In the genomic region with DNA sequence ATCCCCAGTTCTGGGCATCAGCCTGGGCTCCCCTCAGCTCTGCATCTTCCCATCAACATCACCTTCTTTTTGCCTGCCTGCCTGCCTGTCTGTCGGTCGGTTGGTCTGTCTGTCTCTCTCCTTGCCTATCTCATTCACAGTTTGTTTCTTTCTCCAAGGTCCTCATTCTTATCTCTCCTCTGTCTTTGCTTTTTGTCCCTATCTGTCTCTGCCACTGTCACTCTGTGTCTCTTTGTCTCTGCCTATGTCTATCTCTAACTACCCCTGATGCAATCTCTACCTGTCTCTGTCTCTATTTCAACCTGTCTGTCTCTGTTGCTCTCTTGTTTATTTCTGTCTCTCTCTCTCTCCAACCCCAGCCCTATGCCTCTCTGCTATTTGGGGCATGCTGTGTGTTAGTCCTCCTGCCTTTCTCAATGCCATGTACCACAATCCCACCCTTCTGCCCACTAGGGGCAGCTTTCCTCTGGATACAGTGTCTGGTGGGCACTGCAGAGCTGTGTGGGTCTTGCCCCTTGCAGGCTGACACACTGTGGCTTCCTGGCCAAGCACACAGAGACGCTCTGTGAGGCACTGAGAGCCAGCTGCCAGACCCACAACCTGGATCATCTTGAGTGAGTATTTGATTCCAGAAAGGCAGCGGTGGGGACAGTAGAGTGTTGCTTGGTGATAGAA, we compare ENCODE assay signal across 19 mouse cellular contexts. TPM values are rescaled to one million over a fixed set of nuclear protein-coding genes. Genes with fewer than 3 reads are reported as not detected.
A peak's percentile ranks its signal among the peaks of the same experiment; 100 is the strongest.
DNase-seq lines count a peak whose midpoint lies in the region; ATAC-seq and TF ChIP-seq lines count a peak whose summit lies in the region.
"Had no signal": no experiment of that assay in that cellular context is flagged by ENCODE, and none has a peak within 500 bp of the region (broad histone marks: within the 10 kb centered on the region; RNA-seq: fewer than 3 reads in every experiment).

No protein-coding gene starts in this region.

- ATAC-seq in liver, embryonic 12.5 days = 0 out of 2 replicates have a peak, but pooled peaks have one; percentile 30
- ATAC-seq in megakaryocyte-erythroid progenitor cell, adult 5-6 weeks (replicated peaks; ENCODE audit: low FRiP score, low TSS enrichment, poor library complexity, severe bottlenecking) = peak; percentile 48

- TF ChIP-seq POLR2A in testis, adult 2 months (IDR thresholded peaks at IDR 0.05; ENCODE audit: control insufficient read depth, low read depth, low read length) = no peak

- H3K4me3 ChIP-seq in liver, embryonic 12.5 days = no peak overlapping the region
- H3K4me3 ChIP-seq in testis, adult 2 months (ENCODE audit: control insufficient read depth, low read depth, low read length) = no peak overlapping the region
- H3K4me3 ChIP-seq: embryonic facial prominence, embryonic 15.5 days; forebrain, embryonic 10.5 days; heart, embryonic 10.5 days had no signal

- no peaks in the 10 kb centered on the region for H3K36me3 ChIP-seq in liver, embryonic 12.5 days
- no peaks in the 10 kb centered on the region for H3K36me3 ChIP-seq in testis, adult 2 months (ENCODE audit: control insufficient read depth, insufficient read depth, low read length)
- H3K36me3 ChIP-seq: embryonic facial prominence, embryonic 15.5 days; forebrain, embryonic 10.5 days; heart, embryonic 10.5 days had no signal

- no peak overlapping the region for H3K9ac ChIP-seq in liver, embryonic 12.5 days
- H3K9ac ChIP-seq: embryonic facial prominence, embryonic 15.5 days had no signal

- WGBS in liver, embryonic 12.5 days (ENCODE audit: insufficient replicate concordance) = 28% methylated on average over 4 of the region's 4 CpGs

- H3K27me3 ChIP-seq in liver, embryonic 12.5 days (replicated peaks) = peaks cover 18% of the 10 kb centered on the region
- H3K27me3 ChIP-seq in testis, adult 2 months (ENCODE audit: control insufficient read depth, insufficient read depth, low read length) = no peaks in the 10 kb centered on the region
- H3K27me3 ChIP-seq: embryonic facial prominence, embryonic 15.5 days had no signal

- DNase-seq in heart, adult 11 months = peak; percentile 70
- no peak for DNase-seq in heart, postnatal 14 days
- no peak for DNase-seq in liver
- no peak for DNase-seq in testis, postnatal 10 days (ENCODE audit: low spot score)
- no peak for DNase-seq in gastrocnemius, postnatal 14 days
- DNase-seq: adrenal gland, postnatal 10 days; cerebellum, adult 2 months; gastrocnemius, postnatal 25 days; kidney, adult 9 months; kidney, postnatal 4 days; lung, postnatal 14 days; thymus, postnatal 36 days had no signal

- intact Hi-C loops in heart, postnatal 14 days (cut with DNase I) = loop anchor here (10.0 kb wide), 1 partner anchor 325 kb away; the partner anchor contains the start of gene Ccl17
- intact Hi-C loops in gastrocnemius, postnatal 14 days (cut with DNase I; ENCODE audit: low total_unique reads) = loop anchor here (2.0 kb wide), 1 partner anchor 159 kb away; no protein-coding TSS in a partner anchor

- H3K9me3 ChIP-seq in liver, embryonic 12.5 days (replicated peaks) = no peaks in the 10 kb centered on the region
- H3K9me3 ChIP-seq: embryonic facial prominence, embryonic 15.5 days; forebrain, embryonic 10.5 days; heart, embryonic 10.5 days had no signal

- peak; percentile 14; the same call in 1 of the 2 replicates for TF ChIP-seq CTCF in testis, adult 2 months (IDR thresholded peaks at IDR 0.05; ENCODE audit: control insufficient read depth, insufficient read depth, insufficient replicate concordance, low read depth, low read length)

- H3K4me1 ChIP-seq in liver, embryonic 12.5 days = peaks cover 9% of the 10 kb centered on the region
- H3K4me1 ChIP-seq in testis, adult 2 months (ENCODE audit: control insufficient read depth, insufficient read depth, low read length) = no peaks in the 10 kb centered on the region

- no peak overlapping the region for H3K4me2 ChIP-seq in liver, embryonic 12.5 days
- H3K4me2 ChIP-seq: embryonic facial prominence, embryonic 15.5 days; midbrain, embryonic 11.5 days had no signal

- H3K27ac ChIP-seq in liver, embryonic 12.5 days = no peak overlapping the region
- H3K27ac ChIP-seq in testis, adult 2 months (ENCODE audit: control insufficient read depth, insufficient read depth, low read depth, low read length) = no peak overlapping the region
- H3K27ac ChIP-seq: embryonic facial prominence, embryonic 15.5 days; forebrain, embryonic 10.5 days; heart, embryonic 10.5 days had no signal

RNA-seq across cellular contexts. Expression of gene Cpne2, which starts 42.8 kb away (rescaled TPM):
- total RNA-seq in heart, postnatal 14 days (2021) = 1 to 10 TPM; 5.3 to 5.8 TPM
- 3.3 and 3.9 TPM in 2 replicates for polyA plus RNA-seq in liver, embryonic 12.5 days (2016; fragmentation: Nextera tagmentation; extraction: Ambion mirVana)
- polyA plus RNA-seq in testis, adult 2 months (2012; rRNA removed) = 3.1 and 4.2 TPM in 2 replicates
- 111 and 116 TPM in 2 replicates for total RNA-seq in megakaryocyte-erythroid progenitor cell, adult 5-6 weeks (2014; fragmentation: Nextera tagmentation)
- total RNA-seq in megakaryocyte-erythroid progenitor cell, adult 5-6 weeks (2017) = 78.7 and 81.7 TPM in 2 replicates
- 10 to 100 TPM; 13.4 to 20.7 TPM for total RNA-seq in gastrocnemius, postnatal 14 days (2021)

RNA-seq across cellular contexts. Expression of gene Nlrc5, which starts 55.8 kb away (rescaled TPM):
- total RNA-seq in heart, postnatal 14 days (2021) = 1 to 10 TPM in 1 of 2 experiments, under 1 TPM in 1; 0.22 to 1.4 TPM
- polyA plus RNA-seq in liver, embryonic 12.5 days (2016; fragmentation: Nextera tagmentation; extraction: Ambion mirVana) = 0.08 and 0.12 TPM in 2 replicates
- polyA plus RNA-seq in testis, adult 2 months (2012; rRNA removed) = 7.3 and 8.2 TPM in 2 replicates
- total RNA-seq in megakaryocyte-erythroid progenitor cell, adult 5-6 weeks (2014; fragmentation: Nextera tagmentation) = 39.9 and 47.6 TPM in 2 replicates
- total RNA-seq in megakaryocyte-erythroid progenitor cell, adult 5-6 weeks (2017) = 25.4 and 30.9 TPM in 2 replicates
- total RNA-seq in gastrocnemius, postnatal 14 days (2021) = under 1 TPM; 0.13 to 0.41 TPM
- polyA plus RNA-seq: heart, embryonic 10.5 days; midbrain, embryonic 11.5 days had no signal

Comparison
In these comparisons a context has a peak if more than half of its experiments do, and no peak if none do; other contexts are left out.
1. RNA of gene Nlrc5, which starts 55.8 kb away (total RNA-seq): 25.4 to 47.6 TPM in megakaryocyte-erythroid progenitor cell, adult 5-6 weeks; 0.22 to 1.4 TPM in heart, postnatal 14 days and 0.13 to 0.41 TPM in gastrocnemius, postnatal 14 days; every median in the first group is over 10 times any median in the second.